Mouse (Mus musculus) stomach, postnatal 0 days (tissue): Measurements from ENCODE around the gene Six2. TPM values are rescaled to one million over a fixed set of nuclear protein-coding genes. Genes with fewer than 3 reads are reported as not detected.

ENCODE experiments used
- ATAC-seq: fragments of 200-750 bp; cut with Nextera tagmentation; 2 replicates; pipeline ENCODE4 v1.8.0; 2017; ENCODE audit not compliant: low FRiP score, low TSS enrichment
- DNase-seq: peaks from one replicate; pipeline ENCODE4 v3.0.0-alpha.2; 2016; ENCODE audit warnings: low spot score
- H3K27ac ChIP-seq: fragments of 300-500 bp; sonication (generic); replicated peaks from 2 replicates; pipeline ENCODE4 v1.5.1; 2014; ENCODE audit warnings: mild to moderate bottlenecking, control low read depth
- H3K27me3 ChIP-seq: fragments of 300-500 bp; sonication (generic); 2 replicates; pipeline ENCODE4 v1.6.1; 2014; ENCODE audit warnings: low read length; ENCODE audit not compliant: control insufficient read depth, insufficient read depth
- H3K36me3 ChIP-seq: fragments of 300-500 bp; sonication (generic); 2 replicates; pipeline ENCODE4 v1.6.1; 2014; ENCODE audit warnings: low read length, mixed read lengths; ENCODE audit not compliant: control insufficient read depth, insufficient read depth
- H3K4me1 ChIP-seq: fragments of 300-500 bp; sonication (generic); replicated peaks from 2 replicates; pipeline ENCODE4 v1.6.1; 2014; ENCODE audit warnings: antibody characterized with exemption; ENCODE audit not compliant: control insufficient read depth, insufficient read depth
- H3K4me2 ChIP-seq: fragments of 300-500 bp; sonication (generic); replicated peaks from 2 replicates; pipeline ENCODE4 v1.6.1; 2014; ENCODE audit warnings: low read depth, mild to moderate bottlenecking, control low read depth, moderate library complexity
- H3K4me3 ChIP-seq: fragments of 300-500 bp; sonication (generic); 2 replicates; pipeline ENCODE4 v1.5.1; 2014; ENCODE audit warnings: low read depth, low read length, control low read depth
- H3K9ac ChIP-seq: fragments of 300-500 bp; sonication (generic); 2 replicates; pipeline ENCODE4 v1.6.1; 2014; ENCODE audit warnings: mild to moderate bottlenecking, low read length, control low read depth, mixed read lengths
- H3K9me3 ChIP-seq: fragments of 300-500 bp; sonication (generic); 2 replicates; pipeline ENCODE4 v1.6.1; 2016; ENCODE audit warnings: low read length; ENCODE audit not compliant: control insufficient read depth
- CTCF ChIP-seq: IDR thresholded peaks from 2 replicates; pipeline ENCODE4 v1.5.1; 2016; ENCODE audit warnings: antibody characterized with exemption, low read depth, mild to moderate bottlenecking, moderate library complexity
- EP300 ChIP-seq: optimal IDR thresholded peaks from 2 replicates; pipeline ENCODE3; 2016; ENCODE audit warnings: antibody characterized with exemption
- WGBS: fragments of 180-500 bp; shearing (Covaris S2); extraction: QIAGEN DNeasy Blood & Tissue Kit; methylation state at CpG from one replicate; pipeline ENCODE4 v1.1.7; 2014; 5-methylcytosine and 5-hydroxymethylcytosine counted together
- polyA plus RNA-seq: library from polyadenylated mRNA; unstranded; fragments of >200 nt; fragmentation: Nextera tagmentation; extraction: Ambion mirVana; gene quantifications from 2 replicates; pipeline ENCODE4 v1.2.1, GENCODE M21; 2015

Six2 gene
- polyA plus RNA-seq, 1 experiment from 2014 or later: 2.6 TPM

- TF ChIP-seq EP300 (no peak), CTCF (no peak)
- no peak for ATAC-seq
- Histone ChIP-seq H3K9me3 (0 out of 2 replicates have a peak, but pooled peaks cover 2% of the 10 kb centered on the region), H3K4me3 (peak overlapping the region; percentile 4), H3K9ac (peak overlapping the region; percentile 52), H3K36me3 (no peaks in the 10 kb centered on the region), H3K27ac (peak overlapping the region; percentile 30; the same call in 1 of the 2 replicates), H3K27me3 (peaks cover 8% of the 10 kb centered on the region), H3K4me2 (peak overlapping the region; percentile 43), H3K4me1 (no peaks in the 10 kb centered on the region)
- no peak for DNase-seq
- WGBS: 18% methylated on average over 23 of the region's 23 CpGs
These were observed 4.5 kb upstream of the Six2 start for GRCm38 (mm10) chr17:85692594-85692993.

GRCm38 (mm10) chr17:85691701-85692536, 3.8 kb upstream of the Six2 start:
- WGBS: 18% methylated on average over 43 of the region's 43 CpGs
- Histone ChIP-seq H3K4me1 (no peaks in the 10 kb centered on the region), H3K27me3 (peaks cover 8% of the 10 kb centered on the region), H3K27ac (peak overlapping the region; percentile 30; the same call in 1 of the 2 replicates), H3K4me3 (peak overlapping the region; percentile 4), H3K9ac (peak overlapping the region; percentile 52), H3K36me3 (no peaks in the 10 kb centered on the region; the same call in 1 of the 2 replicates), H3K9me3 (0 out of 2 replicates have a peak, but pooled peaks cover 2% of the 10 kb centered on the region), H3K4me2 (peak overlapping the region; percentile 43)
- TF ChIP-seq EP300: no peak
- no peak for TF ChIP-seq CTCF
- ATAC-seq: no peak
- no peak for DNase-seq

DNA sequence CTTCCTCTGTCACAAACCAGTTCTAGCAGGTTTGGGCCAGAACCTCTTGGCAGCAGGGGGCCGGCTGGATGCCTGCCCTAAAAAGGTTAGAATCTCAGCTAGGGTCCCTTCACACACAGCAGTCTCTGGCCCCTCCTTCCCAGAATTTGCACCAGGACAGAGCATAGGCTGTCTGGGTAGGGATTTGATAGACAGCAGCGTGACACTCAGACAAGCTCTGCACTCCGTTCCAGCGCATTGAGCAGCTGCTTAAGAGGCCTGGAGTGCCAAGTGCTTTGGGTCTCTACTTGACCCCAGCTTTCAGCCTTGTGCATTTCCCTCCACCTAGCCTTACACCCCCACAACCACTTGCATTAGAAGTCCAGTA, 2.9 kb upstream of the Six2 start:
- H3K27ac ChIP-seq: peak overlapping the region; percentile 6; the same call in 1 of the 2 replicates

GRCm38 (mm10) chr17:85690323-85690968, 2.4 kb upstream of the Six2 start:
- no peak for ATAC-seq
- 0 out of 2 replicates have a peak, but pooled peaks cover 2% of the 10 kb centered on the region for H3K9me3 ChIP-seq
- no peak for DNase-seq
- 29% methylated on average over 6 of the region's 6 CpGs for WGBS
- H3K4me2 ChIP-seq: peak overlapping the region; percentile 60
- H3K27ac ChIP-seq: peak overlapping the region; percentile 71
- H3K4me3 ChIP-seq: peak overlapping the region; percentile 10; the same call in 1 of the 2 replicates
- H3K9ac ChIP-seq: no peak overlapping the region
- H3K4me1 ChIP-seq: no peaks in the 10 kb centered on the region
- no peak for TF ChIP-seq EP300
- TF ChIP-seq CTCF: no peak
- H3K27me3 ChIP-seq: peaks cover 8% of the 10 kb centered on the region
- no peaks in the 10 kb centered on the region; the same call in 1 of the 2 replicates for H3K36me3 ChIP-seq

More for the DNA sequence above, 2.9 kb upstream of the Six2 start:
- DNase-seq (no peak), ATAC-seq (peak; percentile 16; the same call in 1 of the 2 replicates)
- peak overlapping the region; percentile 6; the same call in 1 of the 2 replicates for H3K4me2 ChIP-seq
- no peak overlapping the region for H3K9ac ChIP-seq
- no peaks in the 10 kb centered on the region for H3K4me1 ChIP-seq
- WGBS: 23% methylated on average over 4 of the region's 4 CpGs
- no peak for TF ChIP-seq CTCF
- TF ChIP-seq EP300: no peak
- H3K36me3 ChIP-seq: no peaks in the 10 kb centered on the region; the same call in 1 of the 2 replicates
- H3K4me3 ChIP-seq: no peak overlapping the region
- peaks cover 8% of the 10 kb centered on the region for H3K27me3 ChIP-seq
- 0 out of 2 replicates have a peak, but pooled peaks cover 2% of the 10 kb centered on the region for H3K9me3 ChIP-seq

- H3K36me3 ChIP-seq: no peaks in the 10 kb centered on the region; the same call in 1 of the 2 replicates
- peak overlapping the region; percentile 60 for H3K4me2 ChIP-seq
- H3K27me3 ChIP-seq: peaks cover 8% of the 10 kb centered on the region
- TF ChIP-seq EP300 (no peak), CTCF (no peak)
- 27% methylated on average over 5 of the region's 5 CpGs for WGBS
- H3K4me3 ChIP-seq: peak overlapping the region; percentile 51
- H3K27ac ChIP-seq: peak overlapping the region; percentile 82
- H3K4me1 ChIP-seq: no peaks in the 10 kb centered on the region
- ATAC-seq: no peak
- H3K9ac ChIP-seq: no peak overlapping the region; the same call in 1 of the 2 replicates
- no peak for DNase-seq
- H3K9me3 ChIP-seq: 0 out of 2 replicates have a peak, but pooled peaks cover 2% of the 10 kb centered on the region
These were observed 1.8 kb upstream of the Six2 start for GRCm38 (mm10) chr17:85689807-85690319.
